Mouse (Mus musculus): Measurements from ENCODE around the gene Ube2s. TPM values are rescaled to one million over a fixed set of nuclear protein-coding genes. Genes with fewer than 3 reads are reported as not detected.
A peak's percentile ranks its signal among the peaks of the same experiment; 100 is the strongest.

Ube2s gene
- polyA plus RNA-seq, 1 experiment from 2014 or later: 301 TPM

DNA sequence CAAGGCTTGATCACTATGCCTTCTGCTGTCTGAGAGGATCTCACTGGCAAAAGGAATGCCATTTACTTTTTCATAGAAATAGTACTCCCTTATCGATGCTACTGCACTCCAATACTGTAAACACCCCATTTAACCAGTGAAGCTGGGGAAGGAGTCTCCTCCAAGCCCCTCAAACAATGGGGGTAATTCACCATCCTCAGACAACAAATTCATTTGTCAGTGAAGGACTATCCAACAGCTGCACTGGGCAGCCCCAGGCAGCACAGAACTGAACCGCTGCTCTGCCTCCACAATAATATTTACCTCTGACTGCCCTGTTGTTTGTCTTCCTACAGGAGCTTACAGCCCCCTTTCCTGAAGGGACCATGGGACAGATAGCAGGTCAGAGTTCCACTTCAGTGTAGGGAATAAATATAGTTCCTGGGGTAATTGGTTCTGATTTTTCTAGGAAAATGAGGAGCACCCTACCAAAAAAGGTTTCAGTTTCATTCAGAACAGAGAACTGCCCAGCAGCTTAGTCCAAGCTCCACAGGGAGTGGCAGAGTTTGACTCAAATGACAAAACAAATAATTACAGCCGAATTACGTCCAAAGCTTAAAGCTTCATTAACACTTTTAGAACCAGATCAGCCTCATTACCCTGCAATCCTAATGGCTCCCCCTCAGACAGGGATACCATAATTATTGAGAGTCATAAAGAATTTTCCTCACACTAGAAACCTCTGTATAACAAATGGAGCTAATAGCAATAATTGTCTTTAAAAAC lies 47.3 kb downstream of the Ube2s start:
- no peak for ATAC-seq
- no peak overlapping the region for H3K4me3 ChIP-seq (replicated peaks)
- 18% methylated on average over 4 of the region's 4 CpGs for WGBS
- H3K9ac ChIP-seq (replicated peaks): no peak overlapping the region
- no peak overlapping the region for H3K27ac ChIP-seq
- no peak overlapping the region for H3K4me2 ChIP-seq (replicated peaks)
- H3K27me3 ChIP-seq: no peaks in the 10 kb centered on the region
- H3K36me3 ChIP-seq: no peaks in the 10 kb centered on the region
- no peaks in the 10 kb centered on the region for H3K4me1 ChIP-seq (replicated peaks)
- H3K9me3 ChIP-seq: no peaks in the 10 kb centered on the region

DNA sequence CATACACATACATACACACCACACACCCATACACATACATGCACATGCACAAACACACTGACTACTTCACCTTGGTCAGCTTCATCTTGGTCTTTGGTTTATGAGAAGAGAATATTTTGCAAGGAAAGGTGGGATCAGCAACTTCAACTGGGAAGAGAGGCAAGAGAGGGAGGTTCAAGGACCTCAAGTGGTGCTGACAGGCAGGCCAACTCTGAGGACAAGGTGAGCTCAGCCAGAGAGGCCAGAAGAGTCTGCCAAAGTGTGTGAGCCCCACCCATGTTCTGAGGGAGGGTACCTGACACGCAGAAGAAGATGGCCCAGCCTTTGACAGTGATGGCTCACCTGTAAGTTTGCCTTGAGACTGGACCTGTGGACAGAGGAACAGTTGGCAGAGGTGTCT lies 52.7 kb downstream of the Ube2s start:
- Histone ChIP-seq H3K9ac (replicated peaks) (no peak overlapping the region), H3K36me3 (no peaks in the 10 kb centered on the region), H3K4me2 (replicated peaks) (no peak overlapping the region), H3K27me3 (no peaks in the 10 kb centered on the region), H3K9me3 (no peaks in the 10 kb centered on the region), H3K4me1 (replicated peaks) (no peaks in the 10 kb centered on the region), H3K4me3 (replicated peaks) (no peak overlapping the region), H3K27ac (no peak overlapping the region)
- ATAC-seq: no peak
- WGBS: 40% methylated on average over 1 of the region's 1 CpGs

DNA sequence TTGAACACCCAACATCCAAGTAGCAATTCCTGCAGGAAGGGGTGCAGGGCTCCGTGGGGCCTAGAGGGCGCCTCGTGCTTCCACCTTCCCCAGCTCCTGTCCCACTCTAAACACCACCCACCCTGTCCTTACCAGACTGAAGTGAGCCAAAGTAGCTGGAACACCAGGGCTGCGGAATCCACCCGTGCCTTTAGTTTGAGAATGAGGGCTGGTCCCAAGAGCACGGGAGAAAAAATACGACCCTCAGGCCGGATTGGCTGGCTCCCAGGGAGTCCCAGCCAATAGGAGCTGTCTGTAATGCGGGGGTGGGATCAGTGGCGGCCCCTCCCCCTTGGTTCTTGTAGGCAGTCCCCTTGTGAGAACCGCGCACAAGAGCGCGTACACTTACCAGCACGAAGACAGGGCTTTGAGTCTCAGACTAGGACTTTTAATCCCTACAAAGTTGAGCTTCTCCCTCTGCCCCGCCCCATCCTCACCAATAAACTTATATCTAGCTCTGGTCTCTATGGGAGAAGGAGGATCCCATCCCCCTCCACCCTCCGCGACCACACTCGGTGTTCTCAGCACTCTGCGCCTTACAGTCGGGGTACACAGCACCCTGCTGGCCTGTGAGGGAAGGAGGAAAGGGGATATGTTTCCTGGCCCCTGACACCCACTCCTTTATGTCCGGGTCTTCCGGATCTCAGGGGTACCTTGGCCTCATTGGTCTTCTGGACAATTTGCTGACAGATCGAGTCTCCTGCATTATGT lies 59.4 kb downstream of the Ube2s start, which contains the start of gene Cox6b2:
Cox6b2 (minus strand) TSS at position 274 of the 750 bp plus-strand sequence.
- peak; percentile 93 for ATAC-seq
- Histone ChIP-seq H3K4me2 (replicated peaks) (peak within 1 kb of the TSS; percentile 47), H3K4me3 (replicated peaks) (peak within 1 kb of the TSS; percentile 29), H3K27me3 (no peaks in the 10 kb centered on the region), H3K4me1 (replicated peaks) (peaks cover 21% of the 10 kb centered on the region), H3K27ac (no peak within 1 kb of the TSS), H3K36me3 (peaks cover 4% of the 10 kb centered on the region; the same call in 1 of the 2 replicates), H3K9ac (replicated peaks) (peak within 1 kb of the TSS; percentile 16; the same call in 1 of the 2 replicates), H3K9me3 (no peaks in the 10 kb centered on the region)
- 5% methylated on average over 24 of the region's 24 CpGs for WGBS

DNA sequence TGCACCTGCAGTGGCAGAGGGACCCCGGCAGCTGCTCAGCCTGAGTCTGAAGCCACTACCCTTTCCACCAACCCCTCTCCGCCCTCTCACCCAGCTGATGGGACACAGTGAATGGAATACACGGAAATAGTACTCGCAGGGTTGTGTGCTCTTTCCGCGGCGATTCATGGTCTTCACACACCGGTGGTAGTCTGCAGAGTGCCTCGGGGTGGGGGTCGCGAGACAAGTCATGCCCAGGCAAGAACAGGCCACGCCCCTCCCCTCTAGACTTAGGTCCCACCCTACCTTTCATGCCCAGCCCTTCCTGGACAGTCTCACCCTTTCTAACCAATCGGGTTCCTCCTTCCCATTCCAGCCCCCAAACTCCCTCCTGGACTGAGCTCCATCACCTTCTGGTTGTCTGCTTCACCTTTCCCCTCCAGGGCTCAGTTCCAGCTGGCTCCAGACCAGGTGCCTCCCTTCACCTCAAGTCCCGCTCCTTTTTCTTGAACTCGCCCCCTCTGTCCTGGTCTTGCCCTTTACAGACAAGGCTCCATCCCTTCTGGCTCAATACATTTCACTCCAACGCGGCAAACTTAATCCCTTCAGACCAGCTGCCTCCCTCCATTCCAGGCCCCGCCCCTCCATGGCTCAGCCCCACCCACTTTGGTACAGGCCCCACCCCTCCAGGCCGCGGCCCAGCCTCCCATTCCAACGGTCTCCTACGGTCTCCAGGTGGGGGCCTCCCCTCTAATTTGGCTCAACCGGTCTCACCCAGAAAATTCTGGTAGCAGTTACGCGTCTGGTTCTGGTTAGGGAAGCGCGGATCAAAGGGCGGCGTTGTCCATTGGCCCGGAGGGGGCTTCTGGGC lies 60.2 kb downstream of the Ube2s start:
- peak; percentile 68 for ATAC-seq
- Histone ChIP-seq H3K4me3 (replicated peaks) (peak overlapping the region; percentile 29), H3K27me3 (no peaks in the 10 kb centered on the region), H3K9ac (replicated peaks) (no peak overlapping the region; the same call in 1 of the 2 replicates), H3K36me3 (peaks cover 4% of the 10 kb centered on the region; the same call in 1 of the 2 replicates), H3K4me1 (replicated peaks) (peaks cover 21% of the 10 kb centered on the region), H3K27ac (no peak overlapping the region), H3K9me3 (no peaks in the 10 kb centered on the region), H3K4me2 (replicated peaks) (peak overlapping the region; percentile 47)
- WGBS: 2% methylated on average over 30 of the region's 30 CpGs

DNA sequence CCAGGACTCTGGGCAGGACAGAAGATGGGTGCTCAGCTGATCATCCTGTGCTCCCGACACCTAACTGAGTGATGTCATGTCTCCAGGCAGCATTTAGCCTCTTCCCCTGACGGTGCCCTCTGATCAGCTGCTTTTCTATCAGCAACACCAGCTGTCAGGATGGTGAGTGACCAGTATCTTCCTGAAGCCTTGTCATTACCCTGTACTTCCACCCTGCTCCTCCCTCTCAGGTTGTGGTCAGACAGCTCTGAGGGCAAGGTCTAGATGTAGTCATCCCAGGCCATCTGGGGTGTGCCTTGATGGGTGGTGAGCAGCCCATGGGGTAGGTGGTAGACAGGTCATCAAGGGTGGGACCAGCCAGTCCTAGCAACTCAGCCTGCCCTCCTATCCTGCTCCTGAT lies 63.2 kb downstream of the Ube2s start:
- Histone ChIP-seq H3K4me3 (replicated peaks) (no peak overlapping the region), H3K36me3 (peaks cover 31% of the 10 kb centered on the region), H3K9me3 (no peaks in the 10 kb centered on the region), H3K27ac (no peak overlapping the region), H3K27me3 (no peaks in the 10 kb centered on the region), H3K9ac (replicated peaks) (no peak overlapping the region), H3K4me2 (replicated peaks) (no peak overlapping the region), H3K4me1 (replicated peaks) (peaks cover 28% of the 10 kb centered on the region)
- 79% methylated on average over 2 of the region's 2 CpGs for WGBS
- no peak for ATAC-seq

DNA sequence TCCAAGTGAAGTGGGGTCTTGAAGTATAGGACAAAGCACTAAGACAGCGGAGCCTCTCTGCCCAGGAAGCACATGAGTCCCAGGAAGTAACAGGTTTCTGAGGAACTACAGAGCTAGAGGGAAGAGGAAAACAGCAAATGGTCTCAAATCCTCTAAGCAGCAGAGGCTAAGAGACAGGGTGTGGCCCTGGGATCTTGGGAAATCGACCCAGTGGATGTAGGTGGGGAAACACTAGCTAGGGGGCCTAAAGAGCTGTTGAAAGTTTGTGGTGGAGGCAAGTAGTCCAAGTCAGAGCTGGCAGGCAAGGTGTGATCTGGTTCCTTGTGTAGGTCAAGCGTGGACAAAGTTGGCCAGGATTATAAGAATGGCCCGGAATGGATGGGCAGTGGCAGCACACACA lies 64.1 kb downstream of the Ube2s start:
- whole genome bisulfite sequencing: 86% methylated on average over 4 of the region's 4 CpGs
- no peak overlapping the region for H3K27ac ChIP-seq
- no peaks in the 10 kb centered on the region for H3K9me3 ChIP-seq
- H3K4me1 ChIP-seq (replicated peaks): peaks cover 29% of the 10 kb centered on the region
- H3K9ac ChIP-seq (replicated peaks): no peak overlapping the region
- no peak overlapping the region for H3K4me3 ChIP-seq (replicated peaks)
- H3K27me3 ChIP-seq: no peaks in the 10 kb centered on the region
- peaks cover 32% of the 10 kb centered on the region for H3K36me3 ChIP-seq
- no peak overlapping the region for H3K4me2 ChIP-seq (replicated peaks)
- ATAC-seq: no peak

DNA sequence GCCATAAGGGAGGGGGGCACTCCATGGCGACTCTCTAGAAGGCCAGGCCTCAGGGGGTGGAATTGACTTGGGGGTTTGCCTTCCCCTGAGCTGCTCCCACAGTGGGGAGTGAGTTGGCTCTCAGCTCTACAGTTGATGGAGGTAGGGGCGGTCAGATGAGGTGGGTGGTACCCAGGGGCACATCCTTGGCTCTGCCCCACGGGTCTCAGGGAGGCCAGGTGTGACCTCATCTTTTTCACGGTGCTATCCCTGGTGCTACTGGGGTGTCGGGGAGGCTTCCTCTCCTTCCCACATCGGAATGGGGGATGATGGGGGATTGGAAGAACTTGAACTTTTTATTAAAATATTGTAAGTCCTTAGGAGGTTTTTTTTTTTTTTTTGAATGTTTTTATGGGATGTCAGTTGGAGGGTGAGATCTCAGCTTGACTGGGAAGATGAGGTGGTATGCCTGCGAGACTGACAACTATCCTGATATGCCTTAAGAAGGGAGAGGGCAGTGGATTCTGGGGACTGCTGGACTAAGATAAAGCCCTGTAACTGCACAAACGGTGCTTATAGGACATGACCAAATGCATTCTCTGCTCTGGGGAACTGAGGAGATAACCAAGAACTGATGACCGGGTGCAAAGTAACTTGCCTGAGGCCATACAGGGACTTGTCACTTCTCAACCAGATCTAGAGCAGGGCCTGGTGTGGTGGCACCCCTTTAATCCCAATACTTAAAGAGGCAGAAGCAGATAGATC lies 65.1 kb downstream of the Ube2s start:
- Histone ChIP-seq H3K27ac (no peak overlapping the region), H3K4me3 (replicated peaks) (no peak overlapping the region), H3K27me3 (no peaks in the 10 kb centered on the region), H3K36me3 (peaks cover 38% of the 10 kb centered on the region), H3K9me3 (no peaks in the 10 kb centered on the region), H3K4me1 (replicated peaks) (peaks cover 29% of the 10 kb centered on the region), H3K9ac (replicated peaks) (no peak overlapping the region), H3K4me2 (replicated peaks) (no peak overlapping the region)
- no peak for ATAC-seq
- 83% methylated on average over 9 of the region's 9 CpGs for WGBS

DNA sequence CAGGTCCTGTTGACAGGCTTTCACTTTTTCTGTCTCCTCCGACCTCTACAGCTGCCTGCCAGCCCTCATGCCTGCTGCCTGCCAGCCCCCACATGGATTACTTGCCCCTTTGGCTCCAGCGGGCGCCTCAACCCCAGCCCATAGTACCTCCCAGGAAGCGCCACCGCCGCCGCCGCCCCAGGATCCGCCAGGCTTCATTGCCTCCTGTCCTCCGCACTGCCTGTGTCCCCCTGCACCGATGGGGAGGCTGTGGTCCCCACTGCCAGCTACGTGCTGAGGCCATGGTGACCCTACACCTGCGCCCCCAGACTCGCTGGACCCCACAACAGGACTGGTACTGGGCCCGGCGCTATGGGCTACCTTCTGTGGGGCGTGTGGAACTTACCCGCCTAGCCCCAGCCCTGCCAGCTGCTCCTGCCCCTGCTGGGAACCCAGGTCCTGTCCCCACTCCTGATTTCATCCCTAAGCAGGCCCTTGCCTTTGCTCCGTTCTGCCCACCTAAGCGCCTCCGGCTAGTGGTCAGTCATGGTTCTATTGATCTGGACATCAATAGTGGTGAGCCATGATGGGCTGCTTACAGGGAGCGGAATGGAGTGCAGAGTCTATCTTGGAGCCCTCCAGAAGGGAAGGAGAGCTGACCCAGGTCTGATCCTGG lies 65.9 kb downstream of the Ube2s start:
- Histone ChIP-seq H3K4me1 (replicated peaks) (peaks cover 29% of the 10 kb centered on the region), H3K4me3 (replicated peaks) (no peak overlapping the region), H3K4me2 (replicated peaks) (no peak overlapping the region), H3K27me3 (no peaks in the 10 kb centered on the region), H3K9ac (replicated peaks) (no peak overlapping the region), H3K36me3 (peaks cover 38% of the 10 kb centered on the region), H3K27ac (no peak overlapping the region), H3K9me3 (no peaks in the 10 kb centered on the region)
- ATAC-seq: no peak; the same call in 1 of the 2 replicates
- WGBS: 79% methylated on average over 22 of the region's 22 CpGs

DNA sequence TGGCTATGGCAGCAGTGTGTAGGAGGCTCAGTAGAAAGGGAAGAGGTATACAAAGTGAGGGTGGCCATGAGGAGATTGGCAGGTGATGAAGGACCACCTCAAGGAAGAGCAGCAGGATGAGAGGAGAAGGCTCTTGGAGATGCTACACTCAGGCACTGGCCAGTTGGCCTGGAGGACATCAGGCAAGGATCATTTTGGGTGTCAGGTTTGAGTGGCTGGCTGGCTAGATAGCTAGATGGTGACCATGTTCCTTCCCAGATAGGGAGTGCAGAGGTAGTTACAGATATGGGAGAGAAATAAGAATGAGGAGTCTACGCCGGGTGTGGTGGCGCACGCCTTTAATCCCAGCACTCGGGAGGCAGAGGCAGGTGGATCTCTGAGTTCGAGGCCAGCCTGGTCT lies 67.5 kb downstream of the Ube2s start:
- H3K36me3 ChIP-seq: peaks cover 38% of the 10 kb centered on the region
- WGBS: 96% methylated on average over 6 of the region's 6 CpGs
- H3K4me3 ChIP-seq (replicated peaks): no peak overlapping the region
- no peaks in the 10 kb centered on the region for H3K27me3 ChIP-seq
- H3K4me2 ChIP-seq (replicated peaks): no peak overlapping the region
- no peak overlapping the region for H3K27ac ChIP-seq
- no peaks in the 10 kb centered on the region for H3K9me3 ChIP-seq
- ATAC-seq: no peak
- H3K4me1 ChIP-seq (replicated peaks): peaks cover 39% of the 10 kb centered on the region
- H3K9ac ChIP-seq (replicated peaks): no peak overlapping the region
